Mouse (Mus musculus): ENCODE measurements at regions not wholly inside any gene's neighbourhood (a gene's known extent, or its start where the extent isn't known, plus 50 kb on each side); places are given as distances from the start of the nearest gene placed in this dataset.

- H3K9ac ChIP-seq (replicated peaks; ENCODE audit: low read length) = no peak overlapping the region
- H3K4me3 ChIP-seq (ENCODE audit: low read length) = no peak overlapping the region
- H3K27me3 ChIP-seq (ENCODE audit: insufficient read depth, low read length) = no peaks in the 10 kb centered on the region
- TF ChIP-seq CTCF (IDR thresholded peaks at IDR 0.05; ENCODE audit: low read depth) = no peak
- no peaks in the 10 kb centered on the region for H3K4me1 ChIP-seq (ENCODE audit: insufficient read depth, low read length)
- 55% methylated on average over 3 of the region's 3 CpGs for WGBS
- DNase-seq (ENCODE audit: low spot score) (peak; percentile 86), ATAC-seq (peak; percentile 88)
- no peaks in the 10 kb centered on the region for H3K36me3 ChIP-seq (ENCODE audit: insufficient read depth, low read length)
- no peak overlapping the region for H3K4me2 ChIP-seq (ENCODE audit: low read depth, low read length)
- no peaks in the 10 kb centered on the region for H3K9me3 ChIP-seq (ENCODE audit: low read length)
- H3K27ac ChIP-seq = 0 out of 2 replicates have a peak overlapping the region, but pooled peaks have one; percentile 8
Observed at GRCm38 (mm10) chr12:25865063-25865462, 550.0 kb downstream of the Rnf144a start.

- Histone ChIP-seq H3K4me2 (ENCODE audit: low read depth, low read length) (no peak overlapping the region), H3K9me3 (ENCODE audit: low read length) (no peaks in the 10 kb centered on the region), H3K36me3 (ENCODE audit: insufficient read depth, low read length) (no peaks in the 10 kb centered on the region), H3K4me3 (ENCODE audit: low read length) (no peak overlapping the region), H3K9ac (replicated peaks; ENCODE audit: low read length) (no peak overlapping the region), H3K27ac (0 out of 2 replicates have a peak overlapping the region, but pooled peaks have one; percentile 8), H3K27me3 (ENCODE audit: insufficient read depth, low read length) (no peaks in the 10 kb centered on the region), H3K4me1 (ENCODE audit: insufficient read depth, low read length) (no peaks in the 10 kb centered on the region)
- ATAC-seq (0 out of 2 replicates have a peak, but pooled peaks have one; percentile 25), DNase-seq (ENCODE audit: low spot score) (peak; percentile 34)
- TF ChIP-seq CTCF (IDR thresholded peaks at IDR 0.05; ENCODE audit: low read depth) = peak; percentile 48
- WGBS = 69% methylated on average over 7 of the region's 7 CpGs
Observed at GRCm38 (mm10) chr12:25864113-25864852, 550.8 kb downstream of the Rnf144a start.

DNA sequence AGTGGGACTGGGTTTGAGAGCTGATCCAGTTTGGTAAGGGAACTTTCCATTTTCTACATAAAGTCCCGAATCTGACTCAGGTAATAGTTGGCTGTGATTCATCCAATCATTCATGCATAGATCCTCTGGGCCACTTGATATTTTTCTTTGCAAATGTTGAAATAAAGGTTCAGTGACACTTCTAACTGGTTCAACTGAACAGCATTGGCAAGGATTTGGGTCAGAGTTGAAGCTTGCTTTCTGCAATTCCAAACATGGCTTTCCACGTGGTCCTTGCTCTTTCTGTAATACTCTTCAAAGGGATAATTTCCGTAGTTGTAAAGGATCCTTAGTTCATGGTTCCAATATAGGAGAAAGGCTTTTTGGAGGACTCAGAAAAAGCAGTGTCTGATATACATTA, 554.0 kb downstream of the Rnf144a start:
- DNase-seq (ENCODE audit: low spot score) (no peak), ATAC-seq (no peak)
- Histone ChIP-seq H3K4me2 (ENCODE audit: low read depth, low read length) (no peak overlapping the region), H3K27me3 (ENCODE audit: insufficient read depth, low read length) (no peaks in the 10 kb centered on the region), H3K36me3 (ENCODE audit: insufficient read depth, low read length) (no peaks in the 10 kb centered on the region), H3K9me3 (ENCODE audit: low read length) (no peaks in the 10 kb centered on the region), H3K4me1 (ENCODE audit: insufficient read depth, low read length) (no peaks in the 10 kb centered on the region), H3K4me3 (ENCODE audit: low read length) (no peak overlapping the region), H3K9ac (replicated peaks; ENCODE audit: low read length) (no peak overlapping the region), H3K27ac (no peak overlapping the region)
- TF ChIP-seq CTCF (IDR thresholded peaks at IDR 0.05; ENCODE audit: low read depth) = no peak
- WGBS = 89% methylated on average over 3 of the region's 3 CpGs

DNA sequence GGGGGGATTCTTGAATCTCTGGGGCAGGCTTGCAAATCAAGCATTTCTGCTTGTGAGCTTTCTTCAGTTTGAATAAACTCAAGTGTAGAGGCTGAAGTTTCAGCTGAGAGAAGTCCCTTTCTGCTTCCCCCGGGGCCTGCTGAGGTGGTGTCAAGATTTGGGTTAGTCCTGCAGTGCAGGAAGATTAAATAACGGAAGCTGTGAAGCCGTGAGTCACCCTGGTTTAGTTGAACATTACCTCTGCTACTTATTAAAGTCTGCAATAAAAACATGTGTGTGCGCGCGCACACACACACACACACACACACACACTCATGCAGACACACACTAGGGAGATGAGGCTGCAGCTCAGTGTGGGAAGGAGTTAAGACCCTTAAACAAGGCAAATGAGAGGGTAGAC, 556.7 kb downstream of the Rnf144a start:
- Histone ChIP-seq H3K9me3 (ENCODE audit: low read length) (no peaks in the 10 kb centered on the region), H3K4me3 (ENCODE audit: low read length) (no peak overlapping the region), H3K36me3 (ENCODE audit: insufficient read depth, low read length) (no peaks in the 10 kb centered on the region), H3K27ac (no peak overlapping the region), H3K4me2 (ENCODE audit: low read depth, low read length) (no peak overlapping the region), H3K4me1 (ENCODE audit: insufficient read depth, low read length) (no peaks in the 10 kb centered on the region), H3K9ac (replicated peaks; ENCODE audit: low read length) (no peak overlapping the region), H3K27me3 (ENCODE audit: insufficient read depth, low read length) (no peaks in the 10 kb centered on the region)
- ATAC-seq (no peak), DNase-seq (ENCODE audit: low spot score) (no peak)
- 89% methylated on average over 6 of the region's 6 CpGs for WGBS
- TF ChIP-seq CTCF (IDR thresholded peaks at IDR 0.05; ENCODE audit: low read depth) = no peak

DNA sequence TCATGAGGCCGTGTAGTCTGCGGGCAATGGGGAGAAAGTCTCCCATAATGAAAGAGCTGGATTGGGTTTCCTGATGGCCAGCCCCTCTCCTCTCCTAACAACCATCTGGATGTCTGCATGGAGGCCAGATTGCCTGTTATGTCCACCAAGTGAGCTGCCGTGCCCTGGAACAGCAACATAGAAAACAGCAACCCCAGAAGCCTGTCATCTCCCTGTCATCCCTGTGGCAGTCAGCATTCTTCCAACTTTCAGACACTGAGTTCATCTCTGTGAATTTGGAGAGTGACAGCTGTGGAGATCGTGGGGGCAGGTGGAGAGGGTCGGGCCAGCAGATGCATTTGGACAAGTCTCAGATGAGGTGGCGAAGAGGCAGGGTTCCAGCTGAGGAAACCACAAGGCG, 585.0 kb downstream of the Rnf144a start:
- Histone ChIP-seq H3K4me2 (ENCODE audit: low read depth, low read length) (no peak overlapping the region), H3K27me3 (ENCODE audit: insufficient read depth, low read length) (no peaks in the 10 kb centered on the region), H3K27ac (no peak overlapping the region), H3K9ac (replicated peaks; ENCODE audit: low read length) (no peak overlapping the region), H3K36me3 (ENCODE audit: insufficient read depth, low read length) (no peaks in the 10 kb centered on the region), H3K4me1 (ENCODE audit: insufficient read depth, low read length) (no peaks in the 10 kb centered on the region), H3K4me3 (ENCODE audit: low read length) (no peak overlapping the region), H3K9me3 (ENCODE audit: low read length) (no peaks in the 10 kb centered on the region)
- peak; percentile 59; the same call in 1 of the 2 replicates for ATAC-seq
- no peak for TF ChIP-seq CTCF (IDR thresholded peaks at IDR 0.05; ENCODE audit: low read depth)
- 51% methylated on average over 7 of the region's 7 CpGs for WGBS
- DNase-seq (ENCODE audit: low spot score) = peak; percentile 53

GRCm38 (mm10) chr12:25827961-25828360, 587.1 kb downstream of the Rnf144a start:
- ATAC-seq (no peak), DNase-seq (ENCODE audit: low spot score) (no peak)
- no peak for TF ChIP-seq CTCF (IDR thresholded peaks at IDR 0.05; ENCODE audit: low read depth)
- H3K4me2 ChIP-seq (ENCODE audit: low read depth, low read length) = no peak overlapping the region
- no peak overlapping the region for H3K27ac ChIP-seq
- no peak overlapping the region for H3K4me3 ChIP-seq (ENCODE audit: low read length)
- H3K4me1 ChIP-seq (ENCODE audit: insufficient read depth, low read length) = no peaks in the 10 kb centered on the region
- H3K27me3 ChIP-seq (ENCODE audit: insufficient read depth, low read length) = no peaks in the 10 kb centered on the region
- H3K9me3 ChIP-seq (ENCODE audit: low read length) = no peaks in the 10 kb centered on the region
- WGBS = 85% methylated on average over 2 of the region's 2 CpGs
- no peaks in the 10 kb centered on the region for H3K36me3 ChIP-seq (ENCODE audit: insufficient read depth, low read length)
- no peak overlapping the region for H3K9ac ChIP-seq (replicated peaks; ENCODE audit: low read length)

DNA sequence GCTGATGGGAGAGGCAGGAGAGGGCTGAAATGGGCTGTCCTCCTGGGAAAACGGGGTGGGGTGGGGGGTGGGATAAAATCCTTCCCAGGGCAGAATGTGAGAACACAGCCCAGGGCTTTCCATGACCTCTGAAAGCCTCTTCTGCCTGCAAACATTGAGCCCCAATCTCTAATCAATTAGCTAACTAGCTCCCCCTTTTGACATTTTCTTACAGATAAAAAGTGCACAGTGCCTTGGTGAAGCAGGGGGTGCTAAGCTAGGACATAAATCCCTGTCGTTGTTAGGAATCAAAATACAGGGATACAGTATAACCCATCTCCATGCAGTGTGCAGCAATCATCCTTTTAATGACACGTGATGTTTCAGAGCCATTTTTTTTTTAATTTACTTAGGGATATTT, 588.1 kb downstream of the Rnf144a start:
- no peak overlapping the region for H3K9ac ChIP-seq (replicated peaks; ENCODE audit: low read length)
- no peak overlapping the region for H3K4me2 ChIP-seq (ENCODE audit: low read depth, low read length)
- DNase-seq (ENCODE audit: low spot score) (peak; percentile 38), ATAC-seq (no peak)
- H3K4me3 ChIP-seq (ENCODE audit: low read length) = no peak overlapping the region
- peak; percentile 41 for TF ChIP-seq CTCF (IDR thresholded peaks at IDR 0.05; ENCODE audit: low read depth)
- H3K4me1 ChIP-seq (ENCODE audit: insufficient read depth, low read length) = no peaks in the 10 kb centered on the region
- H3K36me3 ChIP-seq (ENCODE audit: insufficient read depth, low read length) = no peaks in the 10 kb centered on the region
- WGBS = 21% methylated on average over 3 of the region's 3 CpGs
- H3K27ac ChIP-seq = no peak overlapping the region
- no peaks in the 10 kb centered on the region for H3K9me3 ChIP-seq (ENCODE audit: low read length)
- H3K27me3 ChIP-seq (ENCODE audit: insufficient read depth, low read length) = no peaks in the 10 kb centered on the region
